Mouse (Mus musculus): ENCODE measurements around the gene Fam174a. TPM values are rescaled to one million over a fixed set of nuclear protein-coding genes. Genes with fewer than 3 reads are reported as not detected.

Fam174a gene
- total RNA-seq (2021), result 10 to 100 TPM; 41.4 to 41.7 TPM
- long read RNA-seq, experiment 1, transcript Fam174a-201 (3 exons, 2,112 nt), result major isoform, 132 of 132 reads
- long read RNA-seq, experiment 1, partial matches to known transcripts, result 0 of 132 reads
- long read RNA-seq, experiment 1, other reads (novel, unspliced or antisense), result 0 of 132 reads
- long read RNA-seq, experiment 2, transcript Fam174a-201 (3 exons, 2,112 nt), result major isoform, 78 of 79 reads
- long read RNA-seq, experiment 2, partial matches to known transcripts, result 1 of 79 reads
- long read RNA-seq, experiment 2, other reads (novel, unspliced or antisense), result 0 of 79 reads

DNA sequence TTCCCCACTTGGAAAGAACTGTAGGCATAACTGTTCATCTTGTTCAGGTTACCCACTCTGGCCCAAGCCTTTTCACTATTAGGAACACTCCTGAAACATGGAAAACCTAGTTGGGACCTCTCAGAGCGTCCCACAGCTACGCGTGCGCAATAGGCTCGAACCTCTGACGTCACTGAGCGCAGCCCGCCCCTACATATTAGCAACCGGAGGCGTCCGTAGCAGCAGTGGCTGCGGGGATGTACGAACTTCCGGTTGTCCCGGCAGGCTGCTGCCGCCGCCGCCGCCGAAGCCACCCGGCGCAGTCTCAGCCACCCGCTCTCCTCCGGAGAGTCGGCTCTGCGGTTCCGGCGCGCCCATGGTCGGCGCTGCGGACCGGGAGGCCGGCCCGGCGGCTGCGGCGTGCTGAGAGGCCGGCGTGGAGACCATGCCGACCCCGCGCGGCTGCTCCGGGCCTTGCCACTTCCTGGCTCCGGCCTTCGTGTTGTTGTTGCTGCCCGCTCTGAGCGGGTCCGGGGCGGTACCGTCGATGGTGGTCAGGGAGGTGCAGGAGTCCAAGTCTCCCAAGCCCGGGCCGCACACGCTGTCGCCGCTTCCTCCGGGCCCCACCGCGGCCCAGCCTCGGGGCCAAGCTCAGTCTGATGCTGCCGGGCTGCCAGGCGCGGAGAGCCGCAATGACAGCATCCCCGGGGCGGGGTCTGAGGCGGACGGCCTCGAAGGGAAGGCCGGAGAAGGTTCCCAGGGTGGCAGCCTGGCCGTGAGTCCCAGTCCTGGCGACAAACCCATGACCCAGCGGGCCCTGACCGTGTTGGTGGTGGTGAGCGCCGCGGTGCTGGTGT, at the start of gene Fam174a:
TSS of gene Fam174a (plus strand) at position 231 of the 836 bp plus-strand sequence.
- peak; percentile 92 to 94 for DNase-seq (ENCODE audit: low spot score in 2 of 2)

DNA sequence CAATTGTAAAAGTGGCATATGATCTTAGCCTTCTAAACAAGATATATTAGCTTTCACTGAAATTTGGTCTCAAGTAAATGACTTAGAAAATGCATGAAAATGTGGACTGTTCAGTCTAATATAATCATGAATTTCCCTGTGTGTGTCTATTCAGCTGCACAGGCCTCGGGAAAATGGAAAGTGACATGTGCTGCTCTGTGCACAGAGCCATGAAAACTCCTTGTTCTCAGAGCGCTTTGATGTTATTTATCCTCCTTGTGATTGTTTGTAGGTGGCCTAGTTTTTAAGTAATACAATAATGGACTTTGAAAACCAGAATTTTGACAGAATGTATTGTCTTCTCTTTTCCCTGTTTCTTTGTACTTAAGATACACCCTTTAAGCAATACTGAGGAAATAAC, 49.6 kb upstream of the Fam174a start:
- DNase-seq (ENCODE audit: low spot score in 2 of 2), result no peak

DNA sequence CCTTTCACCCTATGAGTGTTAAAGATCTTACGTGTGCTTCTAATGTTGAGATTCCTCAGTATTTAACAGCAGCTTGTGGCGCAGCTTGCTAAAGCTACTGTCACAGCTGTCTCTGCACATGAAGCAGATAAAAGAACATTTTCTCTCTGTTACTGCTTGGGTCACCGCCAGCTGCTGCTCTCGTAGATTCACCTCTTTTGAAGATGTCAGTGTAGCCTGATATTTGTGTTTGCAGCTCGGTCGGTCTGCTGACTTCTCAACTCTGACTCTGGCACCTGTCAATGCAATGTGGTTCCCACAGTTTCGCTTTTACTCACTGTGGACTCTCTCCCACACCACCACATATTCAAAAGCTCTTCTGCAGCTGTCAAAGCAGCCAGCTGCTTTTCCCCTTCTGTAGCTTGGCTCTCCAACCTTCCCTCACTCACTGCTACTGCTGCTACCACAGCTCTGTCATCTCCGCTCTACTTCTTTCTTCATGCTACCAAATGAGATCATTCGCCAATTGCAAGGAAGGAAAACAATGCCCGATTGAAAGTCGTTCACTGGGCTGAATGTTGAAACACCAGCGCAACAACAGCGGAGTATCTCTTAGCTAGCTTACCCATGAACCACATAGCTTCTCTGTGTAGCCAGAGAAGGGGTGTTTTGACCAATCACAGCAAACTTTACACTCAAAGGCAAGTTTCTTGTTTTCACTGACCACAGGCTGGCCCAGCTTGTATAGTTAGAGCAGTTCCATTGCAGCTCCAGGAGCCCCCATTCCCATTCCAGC, 45.3 kb upstream of the Fam174a start:
- DNase-seq (ENCODE audit: low spot score in 2 of 2), result peak; percentile 4

DNA sequence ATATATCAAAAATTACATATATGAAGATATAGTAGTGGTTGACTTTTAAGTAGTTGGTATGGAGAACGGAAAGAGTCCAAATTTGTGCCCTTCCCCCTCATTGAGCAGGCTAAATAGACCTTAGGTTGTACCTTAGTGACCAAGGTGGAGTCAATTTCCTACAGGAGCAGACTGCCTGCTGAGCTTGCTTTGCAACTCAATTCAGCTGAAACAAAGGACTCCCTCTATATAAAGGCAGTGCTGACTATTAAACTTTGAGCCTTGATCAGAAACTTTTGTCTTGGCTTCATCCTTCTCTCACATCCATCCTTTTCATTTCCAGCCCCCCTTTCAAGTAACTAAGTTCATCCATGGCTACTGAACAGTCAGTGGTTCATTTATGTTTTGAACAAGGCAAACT, 40.1 kb upstream of the Fam174a start:
- no peak for DNase-seq (ENCODE audit: low spot score in 2 of 2)

- DNase-seq (ENCODE audit: low spot score in 2 of 2), result no peak
Measured at GRCm38 (mm10) chr1:95308324-95308723, 5.1 kb upstream of the Fam174a start.

- DNase-seq (ENCODE audit: low spot score in 2 of 2), result peak in 1 of 2 experiments; percentile 15
Measured at GRCm38 (mm10) chr1:95314229-95314555, 769 bp downstream of the Fam174a start.

- DNase-seq (ENCODE audit: low spot score in 2 of 2), result peak; percentile 32 to 49
Measured at GRCm38 (mm10) chr1:95315981-95316380, 2.6 kb downstream of the Fam174a start.

DNA sequence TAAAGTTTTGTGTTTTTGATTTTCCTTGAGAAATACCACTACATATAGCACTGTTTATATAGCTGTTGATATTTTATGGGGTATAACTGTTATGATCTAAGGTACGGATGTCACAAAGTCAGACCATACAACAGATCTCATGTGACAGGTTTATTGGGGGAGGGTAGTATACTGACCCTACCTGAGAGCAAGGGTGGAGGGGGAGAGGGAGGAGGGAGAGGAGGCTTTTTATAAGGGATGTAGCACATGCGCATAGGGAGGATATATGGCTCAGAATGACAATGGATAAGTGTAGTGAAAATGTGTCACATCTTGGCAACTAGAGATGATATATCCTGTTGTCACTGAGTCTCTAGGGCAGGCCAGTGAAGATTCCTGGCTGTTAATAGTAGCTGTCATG, 8.8 kb downstream of the Fam174a start:
- DNase-seq (ENCODE audit: low spot score in 2 of 2), result no peak

DNA sequence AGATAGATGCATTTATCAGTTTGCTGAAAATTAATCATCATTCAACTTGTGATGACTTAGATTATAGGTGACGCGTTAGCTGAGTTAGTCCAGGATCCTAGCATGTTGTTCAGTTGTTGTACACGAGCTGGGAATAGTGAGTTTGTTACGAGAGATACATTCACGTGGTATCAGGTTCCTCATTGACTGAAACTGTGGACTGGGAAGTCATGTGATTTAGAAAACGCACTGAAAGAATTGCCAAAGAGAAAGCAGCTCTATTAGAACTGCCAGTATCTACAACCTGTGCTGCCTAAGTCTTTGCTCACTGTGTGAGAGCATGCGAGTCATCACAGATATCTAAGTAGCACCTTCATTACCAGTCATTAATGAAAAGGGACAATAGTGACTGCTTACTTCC, 9.6 kb downstream of the Fam174a start:
- DNase-seq (ENCODE audit: low spot score in 2 of 2), result no peak

DNA sequence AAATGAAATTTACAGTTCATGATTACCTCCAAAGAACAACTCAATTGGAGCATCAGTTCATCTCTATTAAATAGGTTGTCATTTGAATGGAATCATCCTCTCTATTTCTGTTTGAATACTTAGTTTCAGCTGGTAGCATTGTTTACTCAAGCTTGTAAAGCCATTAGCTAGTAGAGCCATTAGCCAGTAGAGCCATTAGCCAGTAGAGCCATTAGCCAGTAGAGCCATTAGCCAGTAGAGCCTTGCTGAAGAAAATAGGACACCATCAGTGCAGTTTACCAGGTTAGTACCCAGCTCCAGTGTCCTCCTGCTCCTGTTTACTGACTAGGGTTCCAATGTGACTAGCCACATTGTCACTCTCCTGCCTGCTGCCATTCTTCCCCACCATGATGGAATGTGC, 13.4 kb downstream of the Fam174a start:
- DNase-seq (ENCODE audit: low spot score in 2 of 2), result no peak

GRCm38 (mm10) chr1:95339618-95340017, 26.2 kb downstream of the Fam174a start:
- DNase-seq (ENCODE audit: low spot score in 2 of 2), result no peak

GRCm38 (mm10) chr1:95342242-95342641, 28.8 kb downstream of the Fam174a start:
- peak; percentile 17 to 53 for DNase-seq (ENCODE audit: low spot score in 2 of 2)

DNA sequence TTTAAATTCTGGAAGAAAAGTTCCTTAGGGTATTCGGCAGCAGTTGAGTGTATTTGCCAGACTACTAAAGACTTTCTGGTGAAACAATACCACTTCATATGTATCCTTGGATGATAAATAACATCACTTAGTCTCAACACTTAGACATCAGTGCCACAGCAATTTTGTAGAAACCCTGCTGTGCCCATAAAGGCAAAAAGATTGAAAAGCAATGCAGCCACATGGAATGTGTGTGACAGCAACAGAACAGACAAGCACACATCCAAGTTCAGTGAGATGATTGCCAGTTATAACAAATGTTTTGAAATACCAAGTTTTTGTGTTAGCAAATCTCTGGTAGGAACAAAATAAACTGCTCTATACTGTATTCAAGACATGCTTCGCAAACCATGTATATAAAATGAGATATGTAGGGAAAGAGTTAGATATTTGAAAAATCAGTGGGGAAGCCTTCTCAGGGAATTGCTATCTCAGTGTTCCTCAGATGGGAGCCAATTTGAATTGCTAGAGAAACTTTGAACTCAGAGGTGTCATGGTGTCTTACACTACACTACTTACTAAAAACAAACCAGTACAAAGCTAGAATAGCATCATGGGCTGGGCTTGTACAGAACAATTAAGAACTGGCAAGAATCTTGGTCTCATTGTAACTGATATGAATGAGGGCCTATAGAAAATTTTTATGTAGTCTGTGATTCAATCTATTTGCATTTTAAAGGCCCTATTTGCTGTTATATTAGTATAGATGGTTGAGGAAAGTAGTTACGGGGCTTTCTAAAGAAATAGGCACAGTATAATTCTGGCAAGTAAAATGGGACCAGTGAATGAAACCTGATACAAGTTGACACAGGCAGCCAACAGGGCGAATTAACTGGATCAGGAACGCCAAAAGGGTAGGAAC, 30.4 kb downstream of the Fam174a start:
- no peak for DNase-seq (ENCODE audit: low spot score in 2 of 2)

- no peak for DNase-seq (ENCODE audit: low spot score in 2 of 2)
Measured at GRCm38 (mm10) chr1:95354146-95354545, 40.7 kb downstream of the Fam174a start.

DNA sequence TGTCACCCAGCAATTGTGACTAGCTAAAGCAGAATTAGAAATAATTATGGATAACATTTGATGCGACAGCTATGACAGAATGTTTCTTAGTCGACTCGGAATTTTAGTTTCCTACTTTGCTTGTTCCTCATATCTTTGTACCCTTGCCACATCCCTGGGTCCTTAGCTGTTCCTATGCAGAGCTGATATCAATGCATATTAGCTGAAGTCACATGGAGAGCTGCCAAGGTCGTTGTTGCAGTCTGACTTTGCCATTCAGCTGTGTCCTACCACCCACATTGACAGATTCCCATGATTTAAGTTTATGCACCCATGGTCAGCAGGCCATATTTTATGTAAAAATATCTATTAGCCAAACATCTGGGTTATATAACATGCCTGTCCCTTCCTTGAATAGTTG, 43.5 kb downstream of the Fam174a start:
- DNase-seq (ENCODE audit: low spot score in 2 of 2), result no peak

DNA sequence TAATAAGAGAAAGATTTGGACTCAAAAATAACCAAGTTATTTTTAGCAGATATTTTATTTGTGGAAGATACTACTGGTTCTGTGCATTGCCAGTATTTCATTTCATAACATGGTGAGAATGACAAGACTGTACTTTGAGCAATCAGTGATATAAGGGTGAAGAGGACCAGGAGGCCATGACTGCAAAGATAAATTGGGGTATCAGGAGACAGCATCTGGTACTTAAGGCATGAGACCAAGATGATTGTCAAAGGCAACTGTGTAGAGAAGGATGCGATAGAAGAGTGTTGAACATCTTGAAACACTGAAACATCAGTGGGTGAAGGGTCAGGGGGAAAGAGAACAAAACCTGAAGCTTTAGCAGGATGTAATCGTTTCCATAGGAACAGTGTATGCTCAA, 50.3 kb downstream of the Fam174a start:
- DNase-seq (ENCODE audit: low spot score in 2 of 2), result no peak

DNA sequence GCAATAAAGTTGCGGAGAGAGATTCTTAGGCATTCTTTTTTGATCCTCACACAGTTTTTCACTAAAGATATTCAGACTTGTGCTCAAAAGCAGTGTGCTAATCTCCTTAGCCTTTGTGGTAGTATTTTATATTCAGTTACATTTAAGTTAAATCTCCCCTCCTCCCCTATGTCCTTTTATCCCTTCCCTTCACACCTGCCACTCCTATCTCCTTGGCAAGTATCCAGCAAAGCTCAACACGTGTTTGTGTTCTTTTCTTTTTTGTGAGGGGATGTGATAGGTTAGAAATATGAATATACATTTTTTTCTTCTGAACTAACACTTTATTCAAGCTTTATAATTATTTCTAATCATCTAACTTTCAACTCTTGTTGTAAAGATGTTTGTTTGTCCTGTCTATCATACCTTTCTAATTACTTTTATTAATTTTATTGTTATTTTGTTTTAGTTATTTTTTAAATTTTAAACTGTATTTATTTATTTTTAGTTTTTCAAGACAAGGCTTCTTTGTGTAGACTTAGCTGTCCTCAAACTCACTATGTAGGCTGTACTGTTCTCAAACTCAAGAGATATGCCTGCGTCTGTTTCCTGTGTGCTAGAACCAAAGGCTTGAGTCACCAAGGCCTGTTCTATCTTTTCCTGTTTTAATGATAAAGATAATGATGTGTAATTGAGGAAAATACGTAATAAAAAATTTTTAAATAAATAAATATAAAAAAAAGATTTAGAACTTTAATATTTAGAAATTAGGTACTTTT, 53.4 kb downstream of the Fam174a start:
- no peak for DNase-seq (ENCODE audit: low spot score in 2 of 2)

GRCm38 (mm10) chr1:95367748-95368147, 54.3 kb downstream of the Fam174a start:
- no peak for DNase-seq (ENCODE audit: low spot score in 2 of 2)

- DNase-seq (ENCODE audit: low spot score in 2 of 2), result no peak
Measured at GRCm38 (mm10) chr1:95375443-95375842, 62.0 kb downstream of the Fam174a start.

- DNase-seq (ENCODE audit: low spot score in 2 of 2), result no peak
Measured at GRCm38 (mm10) chr1:95381028-95381427, 67.6 kb downstream of the Fam174a start.

Data from left cerebral cortex, adult 18-20 months (tissue).